ENCODE assay signal across 23 mouse cellular contexts in the genomic region with DNA sequence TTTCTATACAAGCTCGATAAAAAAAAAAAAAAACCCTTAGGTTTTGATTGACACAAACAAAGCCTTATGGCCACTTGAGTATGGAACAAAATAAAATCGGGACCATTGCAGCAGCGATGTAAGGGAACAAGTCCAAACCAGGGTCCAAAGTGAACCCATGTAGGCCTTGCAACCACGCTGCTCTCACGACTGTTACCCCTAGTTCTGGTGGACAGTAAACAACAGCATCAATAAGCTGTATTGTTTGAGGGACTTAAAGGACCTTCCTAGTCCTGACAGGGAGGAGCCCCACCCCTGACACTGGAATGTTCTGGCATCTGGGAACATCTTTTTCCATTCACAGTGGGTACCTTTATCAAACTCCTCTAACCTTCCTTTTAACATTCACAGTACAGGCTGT.
"Had no signal": no experiment of that assay in that cellular context is flagged by ENCODE, and none has a peak within 500 bp of the region (broad histone marks: within the 10 kb centered on the region; RNA-seq: fewer than 3 reads in every experiment).

No protein-coding gene starts in this region.

- H3K9ac ChIP-seq: kidney, embryonic 15.5 days; limb, embryonic 13.5 days; liver, embryonic 12.5 days; liver, embryonic 15.5 days; lung, embryonic 15.5 days; midbrain, embryonic 12.5 days; midbrain, embryonic 15.5 days; neural tube, embryonic 12.5 days; neural tube, embryonic 15.5 days had no signal

- DNase-seq: kidney, postnatal 10 days; liver; lung, adult 18-20 months; lung, postnatal 10 days; lung, postnatal 36 days; right cerebral cortex, adult 18-20 months; right cerebral cortex, postnatal 14 days; right cerebral cortex, postnatal 4 days; thymus, adult 2 months; thymus, postnatal 14 days; thymus, postnatal 4 days had no signal

- H3K36me3 ChIP-seq: kidney, embryonic 15.5 days; limb, embryonic 10.5 days; limb, embryonic 13.5 days; liver, embryonic 12.5 days; liver, embryonic 15.5 days; lung, embryonic 15.5 days; midbrain, embryonic 12.5 days; midbrain, embryonic 15.5 days; neural tube, embryonic 12.5 days; neural tube, embryonic 15.5 days had no signal

- H3K27me3 ChIP-seq: kidney, embryonic 15.5 days; limb, embryonic 13.5 days; liver, embryonic 12.5 days; liver, embryonic 15.5 days; lung, embryonic 15.5 days; midbrain, embryonic 12.5 days; midbrain, embryonic 15.5 days; neural tube, embryonic 12.5 days; neural tube, embryonic 15.5 days had no signal

- H3K4me3 ChIP-seq: kidney, embryonic 15.5 days; limb, embryonic 10.5 days; limb, embryonic 13.5 days; liver, embryonic 12.5 days; liver, embryonic 15.5 days; lung, embryonic 15.5 days; midbrain, embryonic 12.5 days; midbrain, embryonic 15.5 days; neural tube, embryonic 12.5 days; neural tube, embryonic 15.5 days had no signal

- H3K4me1 ChIP-seq: kidney, embryonic 15.5 days; limb, embryonic 10.5 days; limb, embryonic 13.5 days; liver, embryonic 12.5 days; liver, embryonic 15.5 days; lung, embryonic 15.5 days; midbrain, embryonic 12.5 days; midbrain, embryonic 15.5 days; neural tube, embryonic 12.5 days; neural tube, embryonic 15.5 days had no signal

- H3K9me3 ChIP-seq: kidney, embryonic 15.5 days; limb, embryonic 10.5 days; limb, embryonic 13.5 days; liver, embryonic 12.5 days; liver, embryonic 15.5 days; lung, embryonic 15.5 days; midbrain, embryonic 12.5 days; midbrain, embryonic 15.5 days; neural tube, embryonic 12.5 days; neural tube, embryonic 15.5 days had no signal

- ATAC-seq: intestine, postnatal 0 days; liver, embryonic 12.5 days; midbrain, embryonic 15.5 days had no signal

- H3K27ac ChIP-seq: kidney, embryonic 15.5 days; limb, embryonic 10.5 days; limb, embryonic 13.5 days; liver, embryonic 12.5 days; liver, embryonic 15.5 days; lung, embryonic 15.5 days; midbrain, embryonic 12.5 days; midbrain, embryonic 15.5 days; neural tube, embryonic 12.5 days; neural tube, embryonic 15.5 days; stomach, postnatal 0 days had no signal

- H3K4me2 ChIP-seq: kidney, embryonic 15.5 days; limb, embryonic 13.5 days; liver, embryonic 12.5 days; liver, embryonic 15.5 days; lung, embryonic 15.5 days; midbrain, embryonic 12.5 days; midbrain, embryonic 15.5 days; neural tube, embryonic 12.5 days; neural tube, embryonic 15.5 days had no signal
